Mouse (Mus musculus): Measurements from ENCODE around the gene Samd10.

GRCm38 (mm10) chr2:181578790-181579618 lies 20.0 kb downstream of the Samd10 start:
- TF ChIP-seq CTCF (IDR thresholded peaks at IDR 0.05; ENCODE audit: low read depth) (no peak), EP300 (IDR thresholded peaks at IDR 0.05; ENCODE audit: low read depth) (no peak)
